Mouse (Mus musculus) inflammation-experienced regulatory T-cells (primary cell): ENCODE measurements around the gene Gm6356. TPM values are rescaled to one million over a fixed set of nuclear protein-coding genes. Genes with fewer than 3 reads are reported as not detected.

Experiments
- polyA plus RNA-seq, 2 experiments: library from polyadenylated mRNA; unstranded; fragments of 100-300 nt; shearing (Covaris generic); gene quantifications; one replicate each; pipeline ENCODE4 v1.2.1; 2017

Gm6356 gene
- polyA plus RNA-seq = under 1 TPM in 1 of 2 experiments, not detected in 1; 0.33 TPM

DNA sequence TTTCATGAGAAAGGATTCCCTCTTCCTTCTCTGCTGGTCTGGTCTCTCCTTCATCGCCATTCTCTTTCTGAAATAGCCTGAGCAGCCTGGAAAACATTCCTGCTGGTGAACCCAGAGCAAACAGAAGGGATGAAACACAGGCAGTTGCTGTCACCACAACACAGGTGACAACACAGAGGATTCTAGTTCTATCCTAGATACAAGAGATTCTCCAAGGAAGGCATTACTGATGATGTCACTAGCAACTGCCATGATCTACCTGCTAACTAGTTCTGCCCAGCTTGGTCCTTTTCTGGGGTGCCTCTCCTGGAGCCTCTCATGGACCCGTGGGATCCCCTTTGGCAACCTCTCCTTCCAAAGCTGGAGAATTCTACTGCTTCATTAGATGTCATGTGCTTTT is at the start of gene Gm6356:
Gm6356 (minus strand) TSS at position 101 of the 400 bp plus-strand sequence.

Other genes with a start within 250 kb of the Gm6356 start
- 10 to 100 TPM in 1 of 2 experiments, 1 to 10 TPM in 1; 9.5 to 23.1 TPM for gene Gm3636, start 231.5 kb downstream of the Gm6356 start, polyA plus RNA-seq
- gene Gm8362, start 199.4 kb downstream of the Gm6356 start, polyA plus RNA-seq = not detected
- gene Gm3642, start 133.5 kb downstream of the Gm6356 start, polyA plus RNA-seq = not detected
- 10 to 100 TPM in 1 of 2 experiments, 1 to 10 TPM in 1; 1.8 to 13.4 TPM for gene Gm3667, start 83.9 kb downstream of the Gm6356 start, polyA plus RNA-seq
- gene Gm10406, start 53.6 kb upstream of the Gm6356 start, polyA plus RNA-seq = 1 to 10 TPM in 1 of 2 experiments, under 1 TPM in 1; 0.29 to 2.2 TPM
- gene Gm3685, start 71.2 kb upstream of the Gm6356 start, polyA plus RNA-seq = not detected
- gene Gm3696, start 126.8 kb upstream of the Gm6356 start, polyA plus RNA-seq = 1 to 10 TPM; 1.5 to 5.1 TPM
- under 1 TPM; 0.11 to 0.38 TPM for gene Gm6676, start 151.6 kb upstream of the Gm6356 start, polyA plus RNA-seq
- 10 to 100 TPM in 1 of 2 experiments, under 1 TPM in 1; 0.33 to 10.9 TPM for gene Gm3512, start 200.7 kb upstream of the Gm6356 start, polyA plus RNA-seq
- under 1 TPM; 0.11 to 0.38 TPM for gene Gm16434, start 220.7 kb upstream of the Gm6356 start, polyA plus RNA-seq